Mouse (Mus musculus): ENCODE measurements around the gene Tmod4.

- TF ChIP-seq CTCF (IDR thresholded peaks at IDR 0.05; ENCODE audit: insufficient read depth, low read depth, low read length) = no peak
- no peak for TF ChIP-seq POLR2A (IDR thresholded peaks at IDR 0.05; ENCODE audit: insufficient read depth, low read depth, low read length)
Measured at GRCm38 (mm10) chr3:95147924-95148323, 23.6 kb downstream of the Tmod4 start.

Data from olfactory bulb, adult 2 months (tissue).